Mouse (Mus musculus) liver, adult 2 months (tissue): Measurements from ENCODE around the gene Vcpkmt. TPM values are rescaled to one million over a fixed set of nuclear protein-coding genes. Genes with fewer than 3 reads are reported as not detected.
A peak's percentile ranks its signal among the peaks of the same experiment; 100 is the strongest.

ENCODE experiments used
- DNase-seq: peaks from one replicate; pipeline ENCODE4 v3.0.0-alpha.2; 2011; ENCODE audit warnings: low read depth, low spot score; ENCODE audit errors: extremely low read depth
- H3K27ac ChIP-seq: fragments of 200-500 bp; replicated peaks from 2 replicates; pipeline ENCODE4 v1.5.1; 2012; ENCODE audit warnings: low read depth, mild to moderate bottlenecking, control low read depth, inconsistent platforms, low read length; ENCODE audit not compliant: insufficient read depth
- H3K27me3 ChIP-seq: fragments of 200-500 bp; 2 replicates; pipeline ENCODE4 v1.6.1; 2012; ENCODE audit warnings: mild to moderate bottlenecking, moderate library complexity, low read length, inconsistent platforms; ENCODE audit not compliant: control insufficient read depth, insufficient read depth
- H3K36me3 ChIP-seq: fragments of 200-500 bp; 2 replicates; pipeline ENCODE4 v1.6.1; 2012; ENCODE audit warnings: low read length, inconsistent platforms; ENCODE audit not compliant: control insufficient read depth, insufficient read depth
- H3K4me1 ChIP-seq: fragments of 200-500 bp; 2 replicates; pipeline ENCODE4 v1.6.1; 2011; ENCODE audit warnings: low read length; ENCODE audit not compliant: control insufficient read depth, insufficient read depth
- H3K4me3 ChIP-seq: fragments of 200-500 bp; 2 replicates; pipeline ENCODE4 v1.5.1; 2011; ENCODE audit warnings: low read depth, mild to moderate bottlenecking, control low read depth, low read length, moderate library complexity; ENCODE audit not compliant: insufficient read depth
- H3K79me2 ChIP-seq: fragments of 200-500 bp; 2 replicates; pipeline ENCODE4 v1.6.1; 2012; ENCODE audit warnings: inconsistent platforms, mild to moderate bottlenecking, low read length, moderate library complexity; ENCODE audit not compliant: control insufficient read depth, insufficient read depth
- H3K9ac ChIP-seq: fragments of 200-500 bp; 2 replicates; pipeline ENCODE4 v1.6.1; 2012; ENCODE audit warnings: low read depth, mild to moderate bottlenecking, control low read depth, inconsistent platforms, low read length
- CTCF ChIP-seq: fragments of 200-500 bp; IDR thresholded peaks from 2 replicates; pipeline ENCODE4 v1.5.1; 2011; ENCODE audit warnings: low read depth, low read length, control low read depth
- POLR2A ChIP-seq: fragments of 200-500 bp; IDR thresholded peaks from 2 replicates; pipeline ENCODE4 v1.6.1; 2011; ENCODE audit warnings: low read length, control low read depth; ENCODE audit not compliant: insufficient read depth; ENCODE audit errors: extremely low read depth
- WGBS: fragments of 180-500 bp; shearing (Covaris S2); methylation state at CpG from one replicate; pipeline ENCODE4 v1.1.7; 2018; 5-methylcytosine and 5-hydroxymethylcytosine counted together
- polyA plus RNA-seq: library from polyadenylated mRNA; depleted of rRNA; stranded (reverse); fragments of >200 nt; gene quantifications from 2 replicates; pipeline ENCODE4 v1.2.3, GENCODE M21; 2012
- total RNA-seq: library from RNA; depleted of rRNA; stranded (reverse); fragments of >200 nt; gene quantifications from 2 replicates; pipeline ENCODE4 v1.2.3, GENCODE M21; 2014

The Vcpkmt gene
- total and polyA plus RNA-seq, 2 experiments, result 2.2 to 2.9 TPM

DNA sequence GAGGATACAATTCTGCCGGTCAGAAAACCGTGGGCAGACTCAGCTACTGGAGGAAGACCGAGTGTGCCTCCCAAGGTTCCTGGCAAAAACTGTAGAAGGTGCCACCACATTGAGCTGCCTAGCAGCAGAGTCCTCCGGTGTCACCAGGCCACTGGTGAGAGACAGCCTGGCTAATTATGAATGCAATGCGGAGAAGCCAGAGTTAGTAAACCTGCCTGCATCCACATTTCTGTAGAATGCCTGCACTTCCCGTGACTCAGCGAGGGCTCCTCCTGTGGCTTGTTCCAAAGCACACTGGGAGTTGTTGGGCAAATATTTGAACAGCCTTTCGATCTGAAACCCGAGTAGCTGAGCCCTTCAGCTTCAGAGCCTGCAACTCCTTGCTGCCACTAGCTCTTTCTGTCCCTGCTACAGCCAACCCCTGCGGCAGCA, 45.6 kb downstream of the Vcpkmt start:
- WGBS, result 7% methylated on average over 10 of the region's 10 CpGs
- peak overlapping the region; percentile 7; the same call in 1 of the 2 replicates for H3K4me3 ChIP-seq
- peak; percentile 87 for DNase-seq
- H3K9ac ChIP-seq, result peak overlapping the region; percentile 50
- no peaks in the 10 kb centered on the region for H3K36me3 ChIP-seq
- no peaks in the 10 kb centered on the region for H3K79me2 ChIP-seq
- peak overlapping the region; percentile 42 for H3K27ac ChIP-seq
- peaks cover 2% of the 10 kb centered on the region for H3K4me1 ChIP-seq
- no peak for TF ChIP-seq CTCF
- TF ChIP-seq POLR2A, result no peak
- no peaks in the 10 kb centered on the region for H3K27me3 ChIP-seq

DNA sequence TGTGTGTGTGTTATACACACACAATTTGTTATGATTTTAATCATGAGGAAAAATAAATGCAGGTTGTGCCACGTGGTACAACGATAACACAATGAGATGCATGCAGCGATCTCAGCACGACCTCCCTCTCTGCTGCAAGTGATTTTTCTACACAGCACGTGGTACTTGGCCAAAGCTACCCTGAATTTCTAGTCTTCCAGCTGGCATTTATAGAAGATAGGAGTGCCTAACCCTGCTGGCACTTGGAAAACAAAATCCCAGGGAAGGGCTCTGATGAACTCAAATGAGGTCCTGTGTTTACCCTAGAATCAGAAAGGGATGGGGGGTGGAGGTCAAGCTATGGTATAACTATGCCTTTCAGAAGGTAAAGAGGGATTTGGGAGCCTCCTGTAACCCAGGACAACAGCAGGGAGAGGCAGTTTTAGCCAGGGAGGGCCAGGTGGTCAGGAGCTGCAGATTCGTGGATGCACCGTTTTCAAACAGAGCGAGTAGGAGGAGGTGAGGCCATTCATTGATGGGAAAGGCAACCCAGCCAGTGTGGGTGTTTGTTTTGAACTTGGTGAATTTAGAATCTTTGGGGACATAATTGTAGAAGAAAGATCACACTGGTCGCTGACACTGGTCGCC, 46.1 kb downstream of the Vcpkmt start:
- no peaks in the 10 kb centered on the region for H3K79me2 ChIP-seq
- no peak for DNase-seq
- TF ChIP-seq POLR2A, result no peak
- no peak for TF ChIP-seq CTCF
- 0 out of 2 replicates have a peak overlapping the region, but pooled peaks have one; percentile 10 for H3K27ac ChIP-seq
- no peaks in the 10 kb centered on the region for H3K27me3 ChIP-seq
- H3K9ac ChIP-seq, result no peak overlapping the region
- peaks cover 7% of the 10 kb centered on the region for H3K4me1 ChIP-seq
- 0 out of 2 replicates have a peak overlapping the region, but pooled peaks have one; percentile 7 for H3K4me3 ChIP-seq
- H3K36me3 ChIP-seq, result no peaks in the 10 kb centered on the region
- WGBS, result 50% methylated on average over 10 of the region's 10 CpGs

DNA sequence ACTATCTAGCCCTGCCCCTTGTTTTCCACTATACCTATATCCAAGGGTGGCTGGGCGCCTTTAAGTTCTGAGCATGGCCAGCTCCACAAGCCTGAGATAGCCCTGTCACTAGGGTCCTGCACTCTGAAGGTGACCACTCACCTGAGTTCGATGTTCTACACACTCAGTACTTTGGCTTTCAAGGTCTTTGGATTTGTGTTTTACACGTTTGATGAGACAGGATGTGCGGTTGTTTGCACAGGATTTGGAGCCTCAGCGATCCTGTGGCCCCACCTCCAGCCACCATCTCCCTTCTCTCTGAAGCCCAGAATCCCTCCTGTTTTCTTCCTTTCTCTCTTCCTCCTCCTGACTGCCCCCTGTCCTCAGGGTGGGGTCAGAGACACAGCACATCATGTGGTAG, 49.6 kb downstream of the Vcpkmt start:
- no peak overlapping the region for H3K27ac ChIP-seq
- H3K27me3 ChIP-seq, result no peaks in the 10 kb centered on the region
- no peak overlapping the region for H3K9ac ChIP-seq
- TF ChIP-seq CTCF, result no peak
- 62% methylated on average over 5 of the region's 5 CpGs for WGBS
- H3K36me3 ChIP-seq, result no peaks in the 10 kb centered on the region
- H3K4me1 ChIP-seq, result peaks cover 7% of the 10 kb centered on the region
- no peak overlapping the region for H3K4me3 ChIP-seq
- H3K79me2 ChIP-seq, result no peaks in the 10 kb centered on the region
- DNase-seq, result no peak

DNA sequence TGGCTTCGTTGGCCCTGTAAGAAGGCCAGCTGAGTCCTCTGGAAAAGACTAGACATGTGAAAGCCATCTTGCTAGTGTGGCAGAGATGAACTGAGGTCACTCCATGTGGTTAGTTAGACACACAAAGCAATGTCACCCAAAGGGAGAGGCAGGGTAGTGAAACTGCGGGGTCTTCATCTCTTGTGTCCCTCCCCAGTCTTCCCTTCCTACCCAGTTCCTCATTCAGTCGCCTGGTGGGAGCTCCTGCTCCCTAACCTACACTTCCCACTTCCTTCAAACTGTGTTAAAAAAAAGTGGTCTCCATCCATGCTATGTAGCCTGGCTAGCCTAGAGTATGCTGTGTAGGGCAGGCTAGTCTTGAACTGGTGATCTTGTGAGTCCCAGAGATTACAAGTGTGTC, 50.3 kb downstream of the Vcpkmt start:
- Histone ChIP-seq H3K79me2 (no peaks in the 10 kb centered on the region), H3K4me3 (no peak overlapping the region), H3K36me3 (no peaks in the 10 kb centered on the region), H3K27ac (no peak overlapping the region), H3K4me1 (peaks cover 7% of the 10 kb centered on the region), H3K9ac (no peak overlapping the region), H3K27me3 (no peaks in the 10 kb centered on the region)
- WGBS, result 94% methylated on average over 3 of the region's 3 CpGs
- DNase-seq, result no peak
- TF ChIP-seq CTCF, result no peak
- no peak for TF ChIP-seq POLR2A

DNA sequence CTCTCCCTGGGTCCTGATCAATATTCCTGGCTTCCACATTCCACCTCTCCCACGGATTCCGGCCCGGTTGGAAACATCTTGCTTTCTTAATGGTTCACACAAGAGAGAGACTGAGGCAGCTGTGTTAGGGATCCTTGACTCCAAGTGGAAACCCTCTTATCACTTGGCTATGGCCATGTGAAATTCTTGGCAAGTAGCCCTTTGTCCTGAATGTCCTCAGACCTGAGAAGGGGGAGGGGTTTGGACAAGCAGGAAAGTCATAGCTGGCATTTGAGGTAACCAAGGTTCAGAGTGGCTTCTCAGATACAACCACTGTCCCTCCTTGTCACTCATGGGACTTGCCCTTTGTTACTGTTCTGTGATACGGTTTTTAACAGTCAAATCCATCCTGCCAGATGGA, 50.7 kb downstream of the Vcpkmt start:
- peak; percentile 74 for DNase-seq
- Histone ChIP-seq H3K9ac (no peak overlapping the region), H3K79me2 (no peaks in the 10 kb centered on the region), H3K27ac (no peak overlapping the region), H3K27me3 (no peaks in the 10 kb centered on the region), H3K4me1 (peaks cover 7% of the 10 kb centered on the region), H3K4me3 (no peak overlapping the region), H3K36me3 (no peaks in the 10 kb centered on the region)
- 81% methylated on average over 4 of the region's 4 CpGs for WGBS
- no peak for TF ChIP-seq POLR2A
- TF ChIP-seq CTCF, result no peak

DNA sequence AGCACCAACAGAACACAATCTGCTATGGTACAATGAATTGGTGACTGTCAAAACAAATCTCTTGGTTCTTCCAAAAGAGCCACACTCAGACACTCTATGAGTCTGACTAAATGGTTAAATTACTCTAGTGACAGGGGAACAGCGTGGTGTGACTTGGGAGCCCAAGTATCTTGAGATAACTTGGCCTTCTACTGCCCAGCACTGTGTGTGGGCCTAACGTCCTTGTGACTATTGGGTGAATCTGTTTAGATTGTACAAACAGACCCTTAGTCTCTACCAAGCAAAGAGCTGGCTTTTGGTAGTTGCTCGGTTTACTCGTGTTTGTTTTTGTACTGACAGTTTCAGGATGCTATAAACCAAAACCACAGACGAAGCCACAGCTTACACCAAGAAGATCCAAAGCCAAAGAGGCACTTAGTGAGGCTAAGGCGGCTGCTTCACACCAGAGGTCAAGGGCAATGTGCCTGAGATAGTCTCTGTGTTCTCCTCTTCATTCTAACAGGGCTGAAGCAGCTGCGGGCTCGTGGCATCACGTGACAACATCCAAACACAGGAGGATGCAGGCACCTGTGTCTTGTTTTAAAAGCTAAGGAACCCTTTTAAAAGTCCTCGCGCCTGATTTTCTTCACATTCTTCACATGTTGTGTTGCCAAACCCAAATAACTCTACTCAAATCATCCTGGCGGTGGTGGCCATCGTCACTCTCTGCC, 53.0 kb downstream of the Vcpkmt start:
- 81% methylated on average over 13 of the region's 13 CpGs for WGBS
- DNase-seq, result no peak
- H3K79me2 ChIP-seq, result no peaks in the 10 kb centered on the region
- H3K9ac ChIP-seq, result no peak overlapping the region
- no peaks in the 10 kb centered on the region for H3K27me3 ChIP-seq
- H3K27ac ChIP-seq, result no peak overlapping the region
- H3K4me1 ChIP-seq, result peaks cover 7% of the 10 kb centered on the region
- no peak for TF ChIP-seq CTCF
- TF ChIP-seq POLR2A, result no peak
- H3K4me3 ChIP-seq, result no peak overlapping the region
- H3K36me3 ChIP-seq, result no peaks in the 10 kb centered on the region
